Mouse (Mus musculus): Measurements from ENCODE around the gene Olfr988. TPM values are rescaled to one million over a fixed set of nuclear protein-coding genes. Genes with fewer than 3 reads are reported as not detected.
"Not testable (repeated sequence)": the region's sequence is repeated elsewhere in the genome, so short reads cannot be mapped to it uniquely, and the experiment has no call there.

Gene Olfr988
- polyA plus RNA-seq (2012; rRNA removed) = not detected in 2 replicates

- DNase-seq (ENCODE audit: low read depth) = not testable (repeated sequence)
Observed at GRCm38 (mm10) chr2:85363127-85363526, at the start of gene Olfr988. TSS of gene Olfr988 (minus strand) at chr2:85363227.

GRCm38 (mm10) chr2:85409369-85409768, 46.3 kb upstream of the Olfr988 start, which contains the start of gene Olfr992:
TSS of gene Olfr992 (minus strand) at chr2:85409469.
- DNase-seq (ENCODE audit: low read depth) = no peak

- no peak for DNase-seq (ENCODE audit: low read depth)
Observed at GRCm38 (mm10) chr2:85339972-85340371, 23.1 kb downstream of the Olfr988 start.

- DNase-seq (ENCODE audit: low read depth) = not testable (repeated sequence)
Observed at GRCm38 (mm10) chr2:85339215-85339614, 23.8 kb downstream of the Olfr988 start, which contains the start of gene Olfr987. TSS of gene Olfr987 (minus strand) at chr2:85339315.

- DNase-seq (ENCODE audit: low read depth) = no peak
Observed at GRCm38 (mm10) chr2:85319106-85319505, 43.9 kb downstream of the Olfr988 start.

Other genes starting within 250 kb of the Olfr988 start
- gene Aplnr, start 227.0 kb downstream of the Olfr988 start, polyA plus RNA-seq (2012; rRNA removed) = 19.2 and 21.7 TPM in 2 replicates
- 0.20 and 0.38 TPM in 2 replicates for gene Lrrc55, start 166.0 kb downstream of the Olfr988 start, polyA plus RNA-seq (2012; rRNA removed)
- not detected in 2 replicates for gene Olfr987, start 23.9 kb downstream of the Olfr988 start, polyA plus RNA-seq (2012; rRNA removed)
- gene Olfr992, start 46.2 kb upstream of the Olfr988 start, polyA plus RNA-seq (2012; rRNA removed) = not detected in 2 replicates
- gene Olfr993, start 51.6 kb upstream of the Olfr988 start, polyA plus RNA-seq (2012; rRNA removed) = not detected in 2 replicates
- not detected in 2 replicates for gene Olfr994, start 73.2 kb upstream of the Olfr988 start, polyA plus RNA-seq (2012; rRNA removed)
- gene Olfr995, start 80.4 kb upstream of the Olfr988 start, polyA plus RNA-seq (2012; rRNA removed) = not detected in 2 replicates
- not detected in 2 replicates for gene 4833423E24Rik, start 155.8 kb upstream of the Olfr988 start, polyA plus RNA-seq (2012; rRNA removed)
- not detected in 2 replicates for gene Olfr996, start 216.0 kb upstream of the Olfr988 start, polyA plus RNA-seq (2012; rRNA removed)
- not detected in 2 replicates for gene Olfr998, start 225.7 kb upstream of the Olfr988 start, polyA plus RNA-seq (2012; rRNA removed)
- gene Olfr1000, start 248.7 kb upstream of the Olfr988 start, polyA plus RNA-seq (2012; rRNA removed) = not detected in 2 replicates